Mouse (Mus musculus) stomach, embryonic 14.5 days (tissue): Measurements from ENCODE around the gene Cd209f. TPM values are rescaled to one million over a fixed set of nuclear protein-coding genes. Genes with fewer than 3 reads are reported as not detected.
A peak's percentile ranks its signal among the peaks of the same experiment; 100 is the strongest.
"Not testable (repeated sequence)": the region's sequence is repeated elsewhere in the genome, so short reads cannot be mapped to it uniquely, and the experiment has no call there.

Source experiments
- ATAC-seq: fragments of 200-750 bp; cut with Nextera tagmentation; 2 replicates; pipeline ENCODE4 v1.8.0; 2017; ENCODE audit warnings: low read depth, moderate TSS enrichment; ENCODE audit not compliant: insufficient number of reproducible peaks, insufficient read depth, low FRiP score
- H3K27ac ChIP-seq: fragments of 300-500 bp; sonication (generic); 2 replicates; pipeline ENCODE4 v1.5.1; 2014; ENCODE audit warnings: mild to moderate bottlenecking, low read length, moderate library complexity, mixed read lengths
- H3K27me3 ChIP-seq: fragments of 300-500 bp; sonication (generic); 2 replicates; pipeline ENCODE4 v1.6.1; 2014; ENCODE audit warnings: low read length, control low read depth, mixed read lengths; ENCODE audit not compliant: control insufficient read depth, insufficient read depth
- H3K36me3 ChIP-seq: fragments of 300-500 bp; sonication (generic); 2 replicates; pipeline ENCODE4 v1.6.1; 2014; ENCODE audit warnings: mild to moderate bottlenecking, control low read depth, low read length, moderate library complexity, mixed read lengths; ENCODE audit not compliant: control insufficient read depth, insufficient read depth
- H3K4me1 ChIP-seq: fragments of 300-500 bp; sonication (generic); 2 replicates; pipeline ENCODE4 v1.6.1; 2014; ENCODE audit warnings: low read length, control low read depth, mixed read lengths; ENCODE audit not compliant: control insufficient read depth, insufficient read depth
- H3K4me2 ChIP-seq: fragments of 300-500 bp; sonication (generic); replicated peaks from 2 replicates; pipeline ENCODE4 v1.6.1; 2014; ENCODE audit warnings: low read depth, low read length, control low read depth
- H3K4me3 ChIP-seq: fragments of 300-500 bp; sonication (generic); 2 replicates; pipeline ENCODE4 v1.5.1; 2014; ENCODE audit warnings: low read depth, low read length, control low read depth
- H3K9ac ChIP-seq: fragments of 300-500 bp; sonication (generic); replicated peaks from 2 replicates; pipeline ENCODE4 v1.6.1; 2014; ENCODE audit warnings: low read depth, mild to moderate bottlenecking, control low read depth, low read length, moderate library complexity, mixed read lengths
- H3K9me3 ChIP-seq: fragments of 300-500 bp; sonication (generic); 2 replicates; pipeline ENCODE4 v1.6.1; 2016; ENCODE audit warnings: low read depth, low read length, control low read depth; ENCODE audit not compliant: control insufficient read depth
- WGBS: fragments of 180-500 bp; shearing (Covaris S2); extraction: QIAGEN DNeasy Blood & Tissue Kit; methylation state at CpG from one replicate; pipeline ENCODE4 v1.1.7; 2014; 5-methylcytosine and 5-hydroxymethylcytosine counted together
- polyA plus RNA-seq: library from polyadenylated mRNA; unstranded; fragments of >200 nt; fragmentation: Nextera tagmentation; extraction: Ambion mirVana; gene quantifications from 2 replicates; pipeline ENCODE4 v1.2.1, GENCODE M21; 2014

Gene Cd209f
- polyA plus RNA-seq, result not detected in 2 replicates

DNA sequence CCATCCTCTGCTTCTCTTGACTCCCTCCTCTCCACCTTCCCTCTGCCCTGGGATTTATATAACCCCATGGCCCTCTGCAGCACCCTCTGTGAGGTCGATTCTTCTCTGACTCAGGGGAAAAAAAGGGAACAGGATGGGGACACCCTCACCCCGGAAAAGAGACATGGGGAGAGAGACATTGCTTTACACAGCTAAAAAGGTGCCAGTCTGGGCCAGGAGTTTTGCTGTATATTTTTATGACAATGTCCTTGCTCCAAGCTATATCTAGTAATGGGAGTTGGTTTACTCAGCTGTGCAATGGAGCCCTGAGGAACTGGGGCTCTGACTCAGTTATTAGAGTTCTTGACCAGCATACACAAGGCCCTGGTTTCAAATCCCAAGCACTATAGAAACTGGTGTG lies at the start of gene Cd209f:
Gene Cd209f, minus strand, starts transcription at position 101 of the 400 bp plus-strand sequence.
- not testable (repeated sequence) for H3K9ac ChIP-seq, H3K4me1 ChIP-seq, H3K27me3 ChIP-seq, H3K9me3 ChIP-seq, H3K4me3 ChIP-seq, H3K36me3 ChIP-seq, ATAC-seq, H3K27ac ChIP-seq, H3K4me2 ChIP-seq
- 50% methylated on average over 1 of the region's 2 CpGs for WGBS

DNA sequence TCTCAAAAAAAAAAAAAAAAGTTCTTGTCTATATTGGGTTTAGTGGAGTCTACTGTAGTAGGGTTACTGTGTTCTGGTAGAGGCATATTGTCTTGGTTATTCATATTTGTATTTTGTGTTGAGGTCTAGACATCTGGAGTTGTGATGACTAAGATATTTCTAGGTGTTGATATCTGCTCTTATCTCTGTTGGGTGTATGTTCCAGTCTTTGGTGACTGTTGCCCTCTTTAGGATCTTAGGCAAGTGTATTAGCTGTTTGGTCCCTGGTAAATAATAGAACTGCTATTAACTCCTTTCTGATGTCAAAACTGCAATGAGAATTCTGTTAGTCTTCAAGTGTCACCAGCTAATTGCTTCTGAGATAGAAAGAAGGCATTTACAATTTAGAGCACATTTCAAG lies 49.2 kb upstream of the Cd209f start:
- no peak overlapping the region for H3K4me3 ChIP-seq
- H3K9ac ChIP-seq, result no peak overlapping the region
- H3K4me1 ChIP-seq, result no peaks in the 10 kb centered on the region
- no peak overlapping the region for H3K27ac ChIP-seq
- no peaks in the 10 kb centered on the region for H3K27me3 ChIP-seq
- no peaks in the 10 kb centered on the region for H3K36me3 ChIP-seq
- no peak overlapping the region for H3K4me2 ChIP-seq
- ATAC-seq, result no peak
- H3K9me3 ChIP-seq, result no peaks in the 10 kb centered on the region; the same call in 1 of the 2 replicates

DNA sequence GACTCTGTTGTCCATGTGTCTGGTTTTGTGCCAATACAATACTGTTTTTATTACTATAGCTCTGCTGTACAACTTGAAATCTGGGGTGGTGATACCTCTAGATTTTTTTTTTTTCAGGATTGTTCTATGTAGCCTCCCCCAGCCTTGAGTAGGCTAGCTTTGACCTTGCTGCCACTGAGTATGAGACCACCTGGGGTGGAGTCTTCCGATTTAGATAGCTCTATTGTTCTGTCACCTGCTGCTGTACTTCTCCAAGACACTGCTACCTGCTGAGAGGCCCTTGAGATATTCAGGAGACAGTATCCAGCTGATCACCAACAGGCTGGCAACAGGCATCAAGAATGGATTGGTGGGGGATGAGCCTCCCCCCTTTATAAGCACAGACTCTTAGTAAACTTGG lies 41.6 kb upstream of the Cd209f start:
- Histone ChIP-seq H3K4me1 (no peaks in the 10 kb centered on the region), H3K27me3 (no peaks in the 10 kb centered on the region), H3K4me3 (no peak overlapping the region), H3K9ac (no peak overlapping the region), H3K36me3 (no peaks in the 10 kb centered on the region), H3K27ac (no peak overlapping the region), H3K9me3 (no peaks in the 10 kb centered on the region; the same call in 1 of the 2 replicates), H3K4me2 (no peak overlapping the region)
- WGBS, result 37% methylated on average over 1 of the region's 1 CpGs
- ATAC-seq, result no peak

- Histone ChIP-seq H3K27me3 (no peaks in the 10 kb centered on the region), H3K36me3 (no peaks in the 10 kb centered on the region), H3K9ac (no peak overlapping the region), H3K4me3 (no peak overlapping the region), H3K4me1 (no peaks in the 10 kb centered on the region), H3K9me3 (no peaks in the 10 kb centered on the region), H3K27ac (no peak overlapping the region), H3K4me2 (no peak overlapping the region)
- no peak for ATAC-seq
- 59% methylated on average over 3 of the region's 3 CpGs for WGBS
Observed at GRCm38 (mm10) chr8:4141721-4142120, 36.1 kb upstream of the Cd209f start.

GRCm38 (mm10) chr8:4139660-4140646 lies 34.3 kb upstream of the Cd209f start:
- ATAC-seq, result peak; percentile 74; the same call in 1 of the 2 replicates
- Histone ChIP-seq H3K9me3 (no peaks in the 10 kb centered on the region), H3K27me3 (no peaks in the 10 kb centered on the region), H3K27ac (no peak overlapping the region), H3K4me1 (no peaks in the 10 kb centered on the region), H3K4me2 (no peak overlapping the region), H3K36me3 (no peaks in the 10 kb centered on the region), H3K4me3 (no peak overlapping the region), H3K9ac (no peak overlapping the region)
- 12% methylated on average over 11 of the region's 12 CpGs for WGBS

DNA sequence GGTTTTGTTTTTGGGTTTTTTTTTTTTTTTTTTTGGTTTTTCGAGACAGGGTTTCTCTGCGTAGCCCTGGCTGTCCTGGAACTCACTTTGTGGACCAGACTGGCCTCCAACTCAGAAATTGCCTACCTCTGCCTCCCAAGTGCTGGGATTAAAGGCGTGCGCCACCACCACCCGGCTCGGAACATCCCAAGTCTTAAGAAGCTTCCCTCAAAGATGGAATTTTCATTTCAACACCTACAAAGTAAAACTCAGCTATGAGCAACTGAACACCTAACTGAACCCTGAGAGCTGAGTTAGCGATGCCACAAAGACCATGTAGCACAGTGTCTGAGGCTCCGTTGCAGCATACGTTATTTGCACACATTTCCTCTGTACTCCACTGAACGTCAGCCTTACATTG lies 28.2 kb upstream of the Cd209f start, which contains the start of gene Cd209g:
Gene Cd209g, plus strand, starts transcription at position 301 of the 400 bp plus-strand sequence.
- ATAC-seq, result no peak
- 89% methylated on average over 10 of the region's 10 CpGs for WGBS

DNA sequence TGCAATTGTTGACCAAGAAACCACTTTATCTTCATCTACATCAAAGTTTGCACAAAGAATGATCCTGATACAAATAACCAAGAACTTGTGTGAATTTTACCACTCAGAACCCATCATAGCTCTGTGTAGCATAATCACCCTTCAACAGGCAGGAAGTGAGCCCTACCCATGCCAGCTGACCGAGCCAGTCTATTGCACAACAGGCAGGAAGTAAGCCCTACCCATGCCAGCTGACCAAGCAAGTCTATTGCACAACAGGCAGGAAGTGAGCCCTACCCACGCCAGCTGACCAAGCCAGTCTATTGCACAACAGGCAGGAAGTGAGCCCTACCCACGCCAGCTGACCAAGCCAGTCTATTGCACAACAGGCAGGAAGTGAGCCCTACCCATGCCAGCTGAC lies 17.1 kb downstream of the Cd209f start:
- not testable (repeated sequence) for ATAC-seq, H3K36me3 ChIP-seq, H3K27me3 ChIP-seq, H3K4me1 ChIP-seq, H3K4me3 ChIP-seq, H3K9ac ChIP-seq, H3K27ac ChIP-seq, H3K4me2 ChIP-seq, H3K9me3 ChIP-seq
- WGBS, result 87% methylated on average over 3 of the region's 3 CpGs

More for the DNA sequence above, 28.2 kb upstream of the Cd209f start, which contains the start of gene Cd209g:
- no peaks in the 10 kb centered on the region for H3K36me3 ChIP-seq
- H3K27ac ChIP-seq, result no peak within 1 kb of the TSS
- H3K9ac ChIP-seq, result no peak within 1 kb of the TSS
- no peak within 1 kb of the TSS for H3K4me2 ChIP-seq
- no peaks in the 10 kb centered on the region for H3K4me1 ChIP-seq
- H3K27me3 ChIP-seq, result no peaks in the 10 kb centered on the region
- no peaks in the 10 kb centered on the region for H3K9me3 ChIP-seq
- no peak within 1 kb of the TSS for H3K4me3 ChIP-seq

DNA sequence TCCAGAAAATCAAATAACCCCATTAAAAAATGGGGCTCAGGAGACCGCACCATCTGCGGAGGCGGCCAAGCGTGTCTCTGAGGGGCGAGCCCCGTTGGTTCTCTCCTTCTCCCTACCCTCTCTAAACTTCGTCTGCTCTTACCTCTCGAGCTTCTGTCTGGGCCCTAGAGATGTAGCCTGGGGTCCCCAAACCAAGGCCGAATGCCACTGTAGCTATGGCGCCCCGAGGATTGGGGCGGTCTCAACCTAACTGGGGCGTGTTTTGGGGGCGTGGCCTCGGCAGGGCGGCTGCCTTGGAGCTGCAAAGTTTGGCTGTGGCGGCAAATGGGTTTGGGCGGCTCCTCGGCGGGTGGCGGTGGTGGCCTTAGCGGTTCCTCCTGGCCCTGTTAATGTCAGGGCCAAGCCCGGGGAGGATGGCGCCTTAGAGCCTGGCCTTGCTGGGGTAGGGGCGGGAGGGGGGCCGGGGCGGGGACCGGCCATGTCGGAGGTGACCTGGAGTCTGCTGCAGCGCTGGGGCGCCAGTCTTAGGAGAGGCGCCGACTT lies 18.4 kb downstream of the Cd209f start:
- H3K4me2 ChIP-seq, H3K27ac ChIP-seq, H3K9ac ChIP-seq, H3K4me3 ChIP-seq, H3K9me3 ChIP-seq, H3K27me3 ChIP-seq, H3K36me3 ChIP-seq, H3K4me1 ChIP-seq: not testable (repeated sequence)
- WGBS, result 44% methylated on average over 33 of the region's 33 CpGs
- ATAC-seq, result peak; percentile 61; the same call in 1 of the 2 replicates
